Mouse (Mus musculus) cortical plate, adult 2 months (tissue): ENCODE results near the gene Cdc42bpa.

Source experiments
- CTCF ChIP-seq: fragments of 200-500 bp; IDR thresholded peaks from 2 replicates; pipeline ENCODE4 v1.5.1; 2011; ENCODE audit warnings: mild to moderate bottlenecking, control low read depth, low read length; ENCODE audit not compliant: insufficient read depth; ENCODE audit errors: extremely low read depth
- POLR2A ChIP-seq: fragments of 200-500 bp; IDR thresholded peaks from 2 replicates; pipeline ENCODE4 v1.6.1; 2011; ENCODE audit warnings: mild to moderate bottlenecking, low read length, control low read depth; ENCODE audit not compliant: insufficient read depth; ENCODE audit errors: extremely low read depth

- TF ChIP-seq POLR2A (no peak), CTCF (no peak)
These were observed 22.7 kb downstream of the Cdc42bpa start for GRCm38 (mm10) chr1:179982933-179983332.
